Mouse (Mus musculus) MEL (cell line): ENCODE measurements around the gene Lrba.

ENCODE experiments used
- CHD1 ChIP-seq: IDR thresholded peaks from 2 replicates; pipeline ENCODE4 v1.6.1; 2012; ENCODE audit warnings: low read depth, mild to moderate bottlenecking, inconsistent platforms, low read length, improper control_type of control experiment
- CTCF ChIP-seq, 3 experiments: IDR thresholded peaks in 2 of 3; conservative IDR thresholded peaks in 1 of 3; 2 replicates each; pipeline ENCODE4 v1.5.1; 2011 to 2012; ENCODE audit warnings: low read length in 3 of 3, low read depth in 2 of 3, mild to moderate bottlenecking in 2 of 3, improper control_type of control experiment in 1 of 3, inconsistent platforms in 1 of 3, mixed read lengths in 1 of 3, moderate library complexity in 1 of 3; ENCODE audit not compliant: control insufficient read depth in 1 of 3, insufficient read depth in 1 of 3, poor library complexity in 1 of 3, severe bottlenecking in 1 of 3
- ELF1 ChIP-seq: IDR thresholded peaks from 2 replicates; pipeline ENCODE4 v1.6.1; 2014; ENCODE audit warnings: low read depth, mild to moderate bottlenecking, inconsistent platforms, low read length, improper control_type of control experiment, moderate library complexity
- EP300 ChIP-seq, 2 experiments: IDR thresholded peaks; 2 replicates each; pipeline ENCODE4 v1.6.1; 2011; ENCODE audit warnings: improper control_type of control experiment in 2 of 2, low read length in 2 of 2, low read depth in 1 of 2, mild to moderate bottlenecking in 1 of 2
- ETS1 ChIP-seq: IDR thresholded peaks from 2 replicates; pipeline ENCODE4 v1.6.1; 2012; ENCODE audit warnings: low read depth, mild to moderate bottlenecking, inconsistent platforms, low read length, improper control_type of control experiment, moderate library complexity
- HCFC1 ChIP-seq: IDR thresholded peaks from 2 replicates; pipeline ENCODE4 v1.6.1; 2012; ENCODE audit warnings: low read depth, mild to moderate bottlenecking, inconsistent platforms, low read length, improper control_type of control experiment, moderate library complexity
- MYC ChIP-seq: IDR thresholded peaks from 2 replicates; pipeline ENCODE4 v1.6.1; 2011; ENCODE audit warnings: low read depth, mild to moderate bottlenecking, low read length, improper control_type of control experiment, moderate library complexity
- NELFE ChIP-seq: IDR thresholded peaks from 2 replicates; pipeline ENCODE4 v1.6.1; 2011; ENCODE audit warnings: low read depth, low read length, improper control_type of control experiment
- POLR2A ChIP-seq, 2 experiments: IDR thresholded peaks; 2 replicates each; pipeline ENCODE4 v1.6.1; 2011 to 2012; ENCODE audit warnings: low read length in 2 of 2, mild to moderate bottlenecking in 2 of 2, control low read depth in 1 of 2, improper control_type of control experiment in 1 of 2, low read depth in 1 of 2, moderate library complexity in 1 of 2; ENCODE audit not compliant: control insufficient read depth in 1 of 2, insufficient read depth in 1 of 2, poor library complexity in 1 of 2
- POLR2AphosphoS2 ChIP-seq: IDR thresholded peaks from 2 replicates; pipeline ENCODE4 v1.6.1; 2011; ENCODE audit warnings: low read length, improper control_type of control experiment
- POLR2AphosphoS5 ChIP-seq: IDR thresholded peaks from 2 replicates; pipeline ENCODE4 v1.6.1; 2012; ENCODE audit warnings: low read depth, borderline replicate concordance, mild to moderate bottlenecking, inconsistent platforms, low read length, moderate library complexity, mixed read lengths
- TCF12 ChIP-seq: IDR thresholded peaks from 2 replicates; pipeline ENCODE4 v1.6.1; 2014; ENCODE audit warnings: low read depth, mild to moderate bottlenecking, inconsistent platforms, low read length, improper control_type of control experiment, moderate library complexity
- ZNF384 ChIP-seq: IDR thresholded peaks from 2 replicates; pipeline ENCODE4 v1.6.1; 2012; ENCODE audit warnings: low read depth, mild to moderate bottlenecking, inconsistent platforms, low read length, improper control_type of control experiment

DNA sequence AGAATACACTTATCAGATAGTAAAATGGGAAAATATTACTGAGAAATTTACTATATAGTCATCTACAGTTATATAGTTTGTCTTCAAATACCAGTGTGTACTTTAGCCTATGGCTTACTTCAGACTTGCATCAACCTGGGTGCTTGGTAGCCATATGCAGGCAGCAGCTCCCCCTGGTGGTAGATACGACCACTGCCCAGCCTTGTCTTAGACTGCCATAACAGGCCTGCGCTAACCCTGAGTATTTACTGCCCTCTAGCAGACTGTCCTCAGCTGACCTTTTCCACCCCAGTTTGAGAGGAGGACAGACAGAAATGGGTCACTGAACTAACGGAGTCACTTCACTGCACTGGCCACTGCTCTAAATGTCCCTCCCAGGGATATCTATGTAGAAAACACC is 588.2 kb downstream of the Lrba start:
- no peak for TF ChIP-seq ETS1
- peak in 2 of 3 experiments; percentile 96 to 98; a peak in 5 of 6 replicates for TF ChIP-seq CTCF (IDR thresholded peaks at IDR 0.05 in 2 of 3, conservative IDR thresholded peaks at IDR 0.05 in 1 of 3; ENCODE audit: control insufficient read depth in 1 of 3, insufficient read depth in 1 of 3, low read depth in 2 of 3, low read length in 3 of 3, poor library complexity in 1 of 3, severe bottlenecking in 1 of 3)
- no peak for TF ChIP-seq ZNF384
- no peak for TF ChIP-seq POLR2AphosphoS2
- no peak for TF ChIP-seq POLR2A (IDR thresholded peaks at IDR 0.05; ENCODE audit: control insufficient read depth in 1 of 2, insufficient read depth in 1 of 2, low read depth in 1 of 2, low read length in 2 of 2, poor library complexity in 1 of 2)
- TF ChIP-seq ELF1: no peak
- no peak for TF ChIP-seq CHD1
- peak; percentile 10 to 21; a peak in 1 of 4 replicates for TF ChIP-seq EP300 (IDR thresholded peaks at IDR 0.05; ENCODE audit: low read depth in 1 of 2, low read length in 2 of 2)
- TF ChIP-seq MYC: 0 out of 2 replicates have a peak, but pooled peaks have one; percentile 25
- TF ChIP-seq TCF12: no peak
- TF ChIP-seq NELFE: no peak
- TF ChIP-seq POLR2AphosphoS5: no peak
- TF ChIP-seq HCFC1: 0 out of 2 replicates have a peak, but pooled peaks have one; percentile 28
